Mouse (Mus musculus) megakaryocyte-erythroid progenitor cell, adult 5-6 weeks (primary cell): ENCODE results near the gene Tcf12. TPM values are rescaled to one million over a fixed set of nuclear protein-coding genes. Genes with fewer than 3 reads are reported as not detected.

Source experiments
- ATAC-seq: replicated peaks from 2 replicates; pipeline ENCODE4 v1.8.0; 2016; ENCODE audit warnings: mild to moderate bottlenecking, inconsistent platforms; ENCODE audit not compliant: severe bottlenecking, poor library complexity, low FRiP score, low TSS enrichment
- total RNA-seq, 2 experiments: library from RNA; stranded (forward) in 1 of 2; stranded (reverse) in 1 of 2; fragments of 200-1000, 215-1000 nt in 1 of 2; fragments of >200 nt in 1 of 2; fragmentation: Nextera tagmentation in 1 of 2; gene quantifications; 2 replicates each; pipeline ENCODE4 v1.2.3; 2014 to 2017

Gene Tcf12
- total RNA-seq, 2 experiments from 2014 or later = 57.1 to 118 TPM

DNA sequence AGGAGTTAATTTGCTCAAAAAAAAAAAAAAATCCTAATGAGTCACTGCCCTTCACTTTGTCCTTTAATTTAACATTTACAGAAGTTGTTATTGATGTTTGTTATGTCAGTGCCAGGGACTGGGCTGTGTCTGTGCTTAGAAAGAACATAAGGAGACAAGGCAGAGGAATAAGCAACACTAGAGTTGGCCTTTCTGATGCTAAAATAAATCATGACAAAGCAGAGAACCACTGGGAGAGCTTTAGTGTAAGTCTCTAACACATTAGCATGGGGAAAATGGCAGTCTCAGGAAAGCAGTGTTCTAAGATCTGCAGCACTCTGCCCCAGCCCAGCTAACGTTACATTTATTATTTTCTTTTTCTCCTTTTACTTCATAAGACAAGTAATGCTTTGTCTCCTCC is 121.3 kb downstream of the Tcf12 start:
- no peak for ATAC-seq

DNA sequence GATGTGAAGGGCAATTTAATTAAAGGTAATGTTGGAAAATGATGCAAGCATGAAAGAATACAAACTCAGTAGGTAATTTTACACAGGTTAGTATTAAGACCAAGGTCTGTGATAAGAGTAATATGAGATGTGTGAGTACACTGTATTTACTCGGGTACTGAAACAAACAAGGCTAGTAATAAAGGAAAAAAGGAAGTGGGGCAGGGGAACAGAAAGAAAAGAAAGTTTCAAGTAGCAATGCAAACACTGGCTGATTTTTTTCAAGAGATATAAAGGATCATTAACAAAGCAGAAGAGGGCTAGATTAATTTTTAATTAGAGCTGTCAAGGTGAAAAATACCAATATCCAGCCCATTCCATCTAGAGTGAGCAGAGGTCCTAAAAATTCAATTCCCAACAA is 122.0 kb downstream of the Tcf12 start:
- no peak for ATAC-seq

DNA sequence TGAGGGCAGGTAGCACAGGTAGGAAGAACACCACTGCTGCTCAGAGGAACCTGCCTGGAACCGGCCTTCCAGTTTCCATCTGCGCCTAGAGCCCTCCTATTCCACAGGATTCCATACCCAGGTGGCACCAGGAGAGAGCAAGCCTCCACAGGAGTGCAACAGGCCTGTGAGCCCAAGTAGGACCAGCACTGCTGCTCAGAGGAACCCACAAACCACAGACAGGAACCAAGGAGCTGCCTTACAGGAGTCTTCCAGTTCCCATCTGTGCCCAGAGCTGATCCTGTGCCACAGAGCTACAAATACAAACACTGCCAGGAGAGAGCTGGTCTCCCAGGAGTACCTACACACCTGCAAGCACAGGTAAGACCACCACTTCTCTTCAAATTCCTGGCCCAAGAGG is 125.0 kb downstream of the Tcf12 start:
- ATAC-seq = no peak

DNA sequence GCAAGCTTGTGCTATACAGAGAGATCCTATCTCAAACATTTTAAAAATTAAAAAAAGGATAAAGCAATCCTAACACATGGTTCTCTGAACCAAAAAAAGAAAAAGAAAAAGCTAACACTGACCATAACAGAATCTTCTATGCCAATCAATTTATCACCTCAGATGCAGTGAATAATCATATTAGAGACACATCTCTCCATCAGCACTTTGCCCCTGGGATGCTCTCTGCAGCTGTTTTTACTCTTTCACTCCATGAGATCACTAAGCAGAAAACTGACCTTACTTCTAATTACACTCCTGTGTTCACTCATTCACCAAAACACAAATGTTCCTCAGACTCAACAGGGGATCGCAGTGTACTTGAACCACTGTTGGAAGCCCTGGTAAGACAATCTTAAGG is 128.8 kb downstream of the Tcf12 start:
- ATAC-seq = no peak

DNA sequence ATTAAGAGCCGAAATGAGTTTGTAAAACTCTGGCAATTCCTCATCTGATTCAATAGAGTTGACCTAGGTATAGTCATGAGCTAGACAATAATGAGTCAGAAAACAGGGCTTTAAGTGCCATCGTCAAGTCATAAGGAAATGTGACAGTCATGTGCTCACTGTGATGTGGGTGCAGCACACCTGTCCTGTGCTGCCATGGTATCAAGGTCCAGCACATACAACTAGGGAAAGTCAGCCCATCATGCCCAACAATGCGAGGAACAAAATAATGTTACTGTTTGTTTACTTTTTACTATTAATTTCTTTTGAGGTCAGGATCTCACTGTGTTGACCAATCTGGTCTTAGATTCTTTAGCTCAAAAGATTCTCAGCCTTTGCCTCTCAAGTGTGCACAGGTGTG is 130.6 kb downstream of the Tcf12 start:
- no peak for ATAC-seq

DNA sequence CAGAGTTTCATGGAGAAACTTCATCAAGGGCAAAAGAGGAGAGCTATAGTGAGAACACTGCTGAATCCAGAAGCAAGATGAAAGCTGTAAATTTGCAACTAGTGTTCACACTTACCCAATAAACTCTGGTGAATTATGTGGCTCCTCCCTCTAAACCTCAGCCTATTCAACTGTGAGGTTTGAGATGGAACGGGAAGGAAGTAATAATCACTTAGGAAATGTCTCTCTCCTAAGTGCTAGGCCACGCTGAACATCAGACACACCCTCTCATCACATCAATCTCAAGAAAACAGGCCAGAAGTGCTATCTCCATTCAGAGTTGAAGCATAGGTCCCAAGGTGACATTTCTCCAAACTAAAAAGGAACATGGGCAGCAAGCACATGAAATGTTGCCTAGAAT is 131.1 kb downstream of the Tcf12 start:
- no peak for ATAC-seq

DNA sequence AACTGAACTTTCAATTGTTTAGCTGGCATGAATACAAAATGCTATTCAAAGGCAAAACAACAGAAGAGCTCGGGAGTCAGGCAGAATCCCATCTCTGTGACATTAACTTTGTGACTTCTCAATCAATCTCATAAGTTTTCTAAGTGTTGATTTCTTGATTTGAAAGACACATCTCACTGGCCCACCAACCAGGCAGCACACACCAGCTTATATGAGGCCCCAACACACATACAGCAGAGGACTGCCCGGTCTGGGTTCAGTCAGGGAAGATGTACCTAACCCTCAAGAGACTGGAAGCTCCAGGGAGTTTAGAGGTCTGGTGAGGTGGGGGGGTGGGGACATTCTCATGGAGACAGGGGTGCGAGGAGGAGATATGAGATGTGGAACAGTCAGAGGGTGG is 132.8 kb downstream of the Tcf12 start:
- ATAC-seq = no peak

DNA sequence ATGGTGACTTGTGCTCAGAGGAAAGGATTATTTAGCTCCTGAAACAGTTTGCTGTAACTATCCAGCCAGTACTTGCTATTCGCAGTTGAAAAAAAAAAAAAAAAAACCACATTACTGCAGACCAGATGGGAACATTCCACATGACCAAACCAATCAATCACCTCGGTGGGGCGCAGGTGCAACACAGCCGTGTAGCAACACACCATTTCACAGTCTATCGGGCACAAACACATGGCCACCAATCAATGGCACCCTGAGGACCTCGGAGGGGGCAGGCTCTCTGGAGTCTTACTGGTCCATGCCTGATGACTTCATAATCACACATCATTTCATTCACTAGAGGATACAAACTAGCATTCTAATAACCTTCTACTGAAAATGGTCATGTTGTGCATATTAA is 135.6 kb downstream of the Tcf12 start:
- peak; percentile 98 for ATAC-seq

DNA sequence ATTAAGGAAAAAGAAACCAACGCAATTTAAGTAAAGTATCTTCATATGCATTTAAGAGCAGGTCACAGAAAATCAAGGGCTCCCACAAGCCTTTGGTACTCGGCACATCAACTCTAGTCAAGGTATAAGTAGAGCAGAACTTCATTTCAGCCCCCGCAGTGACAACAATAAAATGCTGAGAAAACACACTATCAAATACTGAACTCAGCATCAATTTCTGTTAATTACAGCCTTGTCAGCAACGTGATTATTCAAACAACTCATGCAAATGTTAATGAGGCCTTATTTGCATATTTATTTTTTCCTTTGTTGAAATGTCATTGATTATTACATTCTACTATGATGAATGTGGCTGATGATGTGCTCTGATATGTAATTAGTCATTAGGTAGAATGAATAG is 136.5 kb downstream of the Tcf12 start:
- no peak for ATAC-seq

DNA sequence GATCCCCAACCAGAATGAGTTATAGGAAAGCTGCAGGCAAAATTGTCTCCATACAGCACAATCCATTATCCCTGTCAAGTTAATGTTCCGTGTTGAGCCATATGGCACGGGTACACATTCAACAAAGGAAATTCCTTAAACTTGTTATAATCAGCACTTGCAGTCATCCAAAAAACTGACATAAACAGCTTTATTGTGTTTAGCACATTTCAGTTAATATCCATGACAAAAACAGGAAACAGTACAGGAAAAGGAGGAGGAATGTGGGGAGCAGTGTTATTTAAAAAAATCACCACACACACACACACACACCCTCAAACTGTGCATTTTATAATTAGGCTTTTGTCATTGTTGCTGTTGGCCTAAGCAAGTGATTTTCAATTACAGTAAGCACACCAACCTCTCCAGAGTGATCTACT is 137.1 kb downstream of the Tcf12 start:
- ATAC-seq = no peak

DNA sequence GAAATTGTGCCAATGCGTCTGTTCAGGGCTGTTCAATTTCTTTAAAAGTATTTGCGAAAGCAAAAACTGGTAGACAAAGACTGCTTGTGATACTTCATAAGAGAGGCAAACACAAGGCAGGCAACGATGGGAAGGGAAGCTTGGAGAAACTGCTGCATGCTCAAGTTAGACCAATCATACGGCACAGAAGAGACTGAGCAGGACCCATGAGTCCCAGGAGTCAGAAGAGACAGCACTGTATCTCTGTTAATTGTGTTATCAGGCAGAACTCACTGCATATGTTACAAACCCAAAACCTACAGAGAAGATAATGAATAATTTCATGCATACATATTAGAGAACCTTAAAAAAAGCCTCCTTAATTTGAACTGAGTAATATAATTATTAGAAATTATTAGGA is 147.6 kb downstream of the Tcf12 start:
- ATAC-seq = peak; percentile 78

DNA sequence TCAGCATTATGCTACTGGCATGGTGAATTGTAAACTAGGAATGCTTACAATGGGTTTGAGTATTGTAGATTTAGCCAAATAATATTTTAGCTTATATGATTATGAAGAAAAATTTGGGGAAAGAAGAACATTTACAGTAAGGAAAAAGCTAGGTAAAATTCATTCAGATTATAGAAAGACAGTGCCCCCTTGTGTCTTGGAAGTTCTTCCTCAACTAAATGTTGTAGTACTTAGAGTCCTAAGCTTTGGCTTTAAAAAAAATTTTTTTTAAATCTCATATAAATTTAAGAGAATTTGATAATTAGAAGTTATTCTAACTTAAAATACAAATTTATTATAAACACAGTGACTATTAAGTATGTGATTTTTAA is 151.7 kb downstream of the Tcf12 start:
- no peak for ATAC-seq

DNA sequence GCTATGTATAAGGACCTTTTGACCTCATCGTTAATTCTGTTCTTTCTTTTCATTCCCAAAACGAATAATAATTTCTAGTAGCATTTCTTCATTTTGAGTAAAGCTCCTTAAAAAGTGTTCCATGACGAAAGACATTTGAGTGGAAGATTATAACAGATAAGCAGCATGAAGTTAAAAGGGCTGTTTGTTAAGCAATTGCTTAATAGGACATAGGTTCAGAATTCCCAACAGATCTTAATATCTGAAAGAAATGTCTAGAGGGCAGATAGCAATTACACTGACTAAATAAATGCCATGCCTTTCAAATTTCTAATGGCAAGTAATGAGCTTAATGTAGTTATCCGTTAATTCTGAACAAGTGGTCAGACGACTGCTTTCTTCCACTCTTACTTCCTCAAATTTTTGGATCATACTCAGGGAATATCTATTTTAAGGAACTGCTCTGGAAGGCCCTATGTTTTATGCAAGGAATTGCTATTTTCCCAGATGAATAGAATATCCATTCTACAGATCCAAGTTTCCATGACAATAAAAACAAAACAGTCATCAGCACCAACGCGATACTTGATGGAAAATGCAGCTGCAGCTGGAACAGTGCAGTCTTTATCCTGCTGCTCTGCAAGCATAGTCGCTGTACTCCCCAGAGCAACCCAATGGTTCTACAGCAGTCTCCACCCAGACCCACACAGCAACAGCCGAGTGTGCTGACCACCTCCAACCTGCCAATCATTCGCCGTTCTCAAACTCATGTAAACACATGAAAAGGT is 152.2 kb downstream of the Tcf12 start:
- ATAC-seq = no peak

DNA sequence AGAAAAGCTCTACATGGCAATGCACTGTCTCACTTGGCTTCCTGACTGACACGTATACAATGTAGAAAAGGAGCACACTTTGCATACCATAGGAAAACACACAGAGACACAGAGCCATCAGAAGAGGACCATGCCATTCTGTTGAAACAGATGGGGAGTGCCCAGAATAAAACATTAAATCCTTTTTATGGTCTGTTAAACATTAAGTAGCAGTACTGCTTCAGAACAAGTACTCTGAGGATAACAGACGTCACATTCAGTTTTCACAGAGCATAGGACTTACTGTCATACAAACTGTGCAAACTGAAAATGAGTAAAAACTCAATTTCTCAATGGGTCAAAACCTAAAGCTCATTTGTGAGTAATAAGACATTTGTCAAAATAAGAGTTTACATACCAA is 158.5 kb downstream of the Tcf12 start:
- no peak for ATAC-seq

DNA sequence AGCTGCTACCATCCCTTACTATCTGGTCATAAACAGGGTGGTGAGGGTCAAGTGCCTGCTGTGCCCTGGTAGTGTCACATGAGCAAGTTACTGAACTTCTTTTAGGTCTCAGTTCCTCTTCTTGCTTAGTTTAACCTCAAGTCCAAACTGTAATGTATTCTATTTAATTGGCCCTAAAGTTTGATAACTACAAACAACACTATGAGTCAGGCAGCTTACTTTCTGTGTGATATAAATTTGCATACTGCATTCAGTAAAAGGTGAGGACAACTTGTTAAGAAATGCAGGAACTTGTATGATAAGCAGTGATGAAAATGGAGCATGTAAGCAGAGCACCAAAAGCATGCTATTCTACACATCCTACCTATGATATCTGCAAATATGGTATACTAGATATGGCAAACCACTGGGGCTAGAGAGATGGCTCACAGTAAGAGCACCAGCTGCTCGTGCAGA is 159.0 kb downstream of the Tcf12 start:
- ATAC-seq = peak; percentile 68

DNA sequence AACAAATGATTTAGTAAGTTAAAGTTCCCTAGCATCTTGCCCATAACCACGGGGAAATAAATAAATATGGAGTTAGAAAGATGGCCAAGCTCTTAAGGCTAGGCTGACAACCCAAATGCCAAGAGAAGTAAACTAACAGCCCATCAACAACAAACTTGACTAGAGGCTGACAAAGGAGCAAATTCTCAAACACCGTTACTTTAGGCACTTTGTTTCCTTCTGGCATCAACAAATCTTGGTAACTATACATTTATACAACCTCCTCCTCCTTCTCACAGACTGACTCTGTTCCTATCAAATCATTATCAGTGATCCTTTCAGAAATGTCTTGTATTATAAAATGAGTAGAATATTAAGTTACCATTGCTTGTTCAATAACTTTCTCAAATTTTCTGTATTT is 159.7 kb downstream of the Tcf12 start:
- ATAC-seq = no peak

DNA sequence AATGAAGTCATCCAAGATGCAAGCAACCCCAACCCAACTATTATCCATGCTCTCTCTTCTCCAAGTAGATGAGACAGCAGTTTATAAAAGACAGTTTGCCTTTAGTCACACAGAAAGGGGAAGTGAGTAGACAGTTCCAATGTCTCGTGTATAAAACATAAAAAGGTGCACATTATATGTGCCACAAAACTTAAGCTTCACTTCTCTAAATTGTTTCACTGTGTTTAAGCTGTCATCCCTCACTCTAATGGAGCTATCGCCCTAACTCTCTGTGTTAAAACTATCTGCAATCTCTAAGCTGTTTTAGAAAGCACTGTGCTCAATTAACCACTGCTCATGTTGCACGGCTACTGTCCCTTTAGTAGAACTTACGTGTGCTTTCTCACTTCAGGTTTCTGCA is 160.3 kb downstream of the Tcf12 start:
- ATAC-seq = 0 out of 2 replicates have a peak, but pooled peaks have one; percentile 51

DNA sequence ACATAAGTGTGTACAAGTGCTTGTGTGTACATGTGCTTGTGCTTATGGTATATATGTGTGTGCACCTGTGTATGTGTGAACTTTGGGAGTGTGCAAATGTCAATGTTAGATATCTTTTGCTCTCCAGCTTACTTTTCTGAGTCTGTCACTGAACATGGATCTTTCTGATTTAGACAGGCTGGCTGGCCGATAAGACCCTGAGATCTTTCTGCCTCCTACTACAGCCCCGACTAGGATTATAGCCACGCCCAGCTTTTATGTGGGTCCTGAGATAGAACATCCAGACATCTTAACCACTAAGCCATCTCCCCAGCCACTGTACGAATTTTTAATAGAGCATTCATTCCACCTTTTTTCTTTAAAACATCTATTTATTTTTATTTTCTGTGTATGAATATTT is 166.9 kb downstream of the Tcf12 start:
- ATAC-seq = peak; percentile 82

DNA sequence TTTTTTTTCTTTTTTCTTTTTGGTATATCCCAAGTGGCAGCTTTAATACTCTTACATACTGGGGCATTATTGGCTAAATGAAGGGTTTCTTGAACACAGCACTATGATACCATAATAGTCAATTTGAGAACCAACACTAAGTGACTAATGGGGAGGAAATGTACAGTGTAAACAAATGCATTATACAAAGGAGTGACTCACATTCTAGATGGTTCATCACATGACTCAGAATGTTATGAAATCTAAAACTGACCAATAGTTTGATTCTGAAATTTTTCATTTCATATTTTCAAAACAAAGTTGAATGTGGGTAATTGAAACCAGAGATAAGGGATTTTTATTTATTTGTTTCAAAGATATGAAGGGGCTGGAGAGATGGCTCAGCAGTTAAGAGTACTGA is 169.2 kb downstream of the Tcf12 start:
- no peak for ATAC-seq

DNA sequence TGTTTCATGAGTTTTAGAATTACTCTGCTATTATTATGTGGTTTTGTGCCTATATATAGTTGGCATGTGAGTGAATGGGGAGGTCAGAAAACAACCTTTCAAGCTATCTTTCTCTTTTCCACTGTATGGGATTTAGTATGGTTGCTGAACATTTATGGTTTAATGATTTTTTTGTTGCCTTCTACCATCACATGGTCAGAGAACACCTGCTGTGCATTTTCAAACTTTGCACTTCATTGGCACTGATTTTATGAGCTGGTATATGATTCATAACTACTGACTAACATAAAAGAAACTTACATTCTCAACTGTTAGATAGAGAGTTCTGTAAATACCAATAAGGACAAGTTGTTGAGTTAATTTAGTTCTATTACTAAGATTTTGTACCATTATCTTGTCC is 171.7 kb downstream of the Tcf12 start:
- no peak for ATAC-seq

DNA sequence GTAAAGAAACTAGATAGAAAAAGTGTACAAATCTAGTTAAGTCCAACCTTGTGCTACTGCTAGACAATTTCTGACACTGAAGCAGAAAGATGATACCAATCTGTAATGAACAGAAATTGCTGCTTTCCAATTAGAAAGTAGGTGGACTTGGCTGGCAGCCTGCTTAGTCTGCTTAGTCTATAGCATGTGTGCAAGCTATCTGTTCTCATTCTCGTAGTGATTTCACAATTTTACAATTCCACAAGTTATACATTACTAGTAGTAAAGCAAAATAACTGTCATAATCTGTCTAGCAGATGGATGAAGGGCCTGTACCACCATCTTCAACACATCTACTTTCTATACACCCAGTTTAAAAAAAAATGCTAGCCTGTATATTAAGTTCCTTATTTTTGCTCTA is 175.5 kb downstream of the Tcf12 start:
- no peak for ATAC-seq

DNA sequence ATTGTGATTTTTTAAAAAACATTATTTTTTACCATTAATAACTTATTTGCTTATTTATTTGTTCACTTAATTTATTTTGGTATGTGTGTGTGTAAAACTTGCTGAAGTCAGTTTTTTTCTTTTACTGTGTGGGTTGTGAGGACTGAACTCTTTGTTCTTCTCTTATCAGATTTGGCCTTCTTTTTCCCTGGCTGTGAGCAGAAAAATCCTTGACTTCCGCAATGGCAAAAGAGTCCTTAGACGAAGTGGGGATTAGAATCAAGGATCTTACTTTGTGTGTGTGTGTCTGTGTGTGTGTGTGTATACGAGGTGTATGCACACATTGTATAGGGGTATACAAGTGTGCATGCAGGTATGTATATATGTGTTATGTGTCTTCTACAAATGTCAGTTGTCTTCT is 176.8 kb downstream of the Tcf12 start:
- no peak for ATAC-seq
